Mouse (Mus musculus): Measurements from ENCODE around the gene Rbms3.

GRCm38 (mm10) chr9:117252411-117252861, 377.3 kb downstream of the Rbms3 start:
- TF ChIP-seq CTCF (conservative IDR thresholded peaks at IDR 0.05; ENCODE audit: insufficient read depth, insufficient read length, low read depth, low read length) = no peak
- no peak for TF ChIP-seq POLR2A (IDR thresholded peaks at IDR 0.05; ENCODE audit: low read depth, low read length)
